Mouse (Mus musculus) cerebellum, postnatal 14 days (tissue): ENCODE results near the gene Zfp39.
A peak's percentile ranks its signal among the peaks of the same experiment; 100 is the strongest.

Experiments
- DNase-seq, 2 experiments: peaks; one replicate each; pipeline ENCODE4 v3.0.0; 2021; ENCODE audit warnings: mixed read lengths in 2 of 2

The Zfp39 gene

DNA sequence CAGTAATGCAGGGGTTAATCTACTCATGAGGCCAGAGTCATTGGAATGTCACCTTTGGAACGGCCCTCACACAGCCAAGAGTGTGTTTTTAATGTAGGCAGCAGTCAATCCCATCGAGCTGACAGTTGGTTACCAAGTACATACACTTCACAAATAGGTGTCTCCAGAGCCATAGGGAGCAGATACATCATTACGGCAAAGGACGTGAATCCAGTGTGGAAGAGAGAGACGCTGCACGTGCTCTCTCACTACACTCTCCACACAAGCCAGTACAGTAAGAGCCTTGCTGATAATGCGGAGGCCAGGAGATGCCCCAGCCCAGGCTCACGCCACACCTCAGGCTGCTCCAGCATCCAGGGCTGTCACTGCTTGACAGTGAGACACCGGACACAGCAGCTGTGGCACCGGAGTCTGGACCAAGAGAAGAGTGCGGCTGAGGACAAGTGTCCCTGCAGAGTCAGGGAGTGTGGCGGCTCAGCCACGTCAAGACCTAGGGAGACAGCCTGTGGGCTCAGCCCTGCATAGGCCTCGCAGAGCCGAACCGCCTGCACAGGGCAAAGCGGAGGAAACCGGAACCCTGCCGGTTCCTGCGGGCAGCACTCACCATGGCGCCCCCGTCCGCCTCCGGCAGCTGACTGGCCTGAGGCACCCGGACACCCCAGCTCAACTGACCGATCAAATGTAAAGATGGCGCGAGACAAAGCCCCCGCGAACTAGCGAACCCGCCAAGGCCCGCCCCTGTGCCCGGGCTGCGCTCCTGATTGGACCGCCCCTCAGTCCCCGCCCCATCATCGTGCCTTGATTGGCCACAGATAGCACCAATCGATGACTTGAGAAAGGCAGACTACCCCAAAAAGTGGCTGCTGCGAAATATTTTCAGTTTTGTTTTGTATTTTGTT lies at the start of gene Zfp39:
Zfp39 (minus strand) TSS at position 715 of the 899 bp plus-strand sequence.
- peak; percentile 99 for DNase-seq

DNA sequence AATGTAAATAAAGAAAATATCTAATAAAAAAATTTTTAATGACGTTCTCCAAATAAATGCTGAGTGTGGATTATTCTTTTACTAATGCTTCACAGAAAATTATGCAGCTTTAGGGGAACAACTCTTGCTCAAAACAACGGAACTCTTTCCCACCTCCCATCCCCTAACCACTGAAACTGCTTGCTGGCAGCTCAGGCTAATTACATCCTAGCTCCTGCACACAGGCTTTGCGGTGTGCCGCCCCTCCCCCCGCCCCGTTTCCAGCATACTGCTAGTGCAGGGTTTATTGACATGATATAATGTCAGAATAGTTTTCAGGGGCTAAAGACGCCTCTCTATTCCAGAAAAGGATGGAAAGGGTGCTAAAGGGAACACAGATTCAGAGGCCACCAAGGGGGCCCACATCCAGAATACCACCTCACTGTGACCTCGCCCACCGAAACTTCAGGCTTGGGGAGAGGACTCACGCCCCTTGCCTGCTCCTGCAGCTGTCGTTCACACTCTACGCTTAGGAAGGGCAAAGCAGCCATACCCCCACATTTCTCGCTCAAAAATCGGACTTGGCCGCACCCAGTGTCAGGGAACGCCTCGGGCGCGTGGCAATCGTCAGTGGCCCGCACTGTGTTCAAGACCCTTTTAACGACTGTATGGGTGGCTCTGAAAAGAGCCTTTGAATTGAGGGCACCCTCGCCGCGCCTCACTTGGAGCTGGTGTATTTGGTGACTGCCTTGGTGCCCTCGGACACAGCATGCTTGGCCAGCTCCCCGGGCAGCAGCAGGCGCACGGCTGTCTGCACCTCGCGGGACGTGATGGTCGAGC lies 49.5 kb upstream of the Zfp39 start:
- DNase-seq, result peak; percentile 67 to 72

DNA sequence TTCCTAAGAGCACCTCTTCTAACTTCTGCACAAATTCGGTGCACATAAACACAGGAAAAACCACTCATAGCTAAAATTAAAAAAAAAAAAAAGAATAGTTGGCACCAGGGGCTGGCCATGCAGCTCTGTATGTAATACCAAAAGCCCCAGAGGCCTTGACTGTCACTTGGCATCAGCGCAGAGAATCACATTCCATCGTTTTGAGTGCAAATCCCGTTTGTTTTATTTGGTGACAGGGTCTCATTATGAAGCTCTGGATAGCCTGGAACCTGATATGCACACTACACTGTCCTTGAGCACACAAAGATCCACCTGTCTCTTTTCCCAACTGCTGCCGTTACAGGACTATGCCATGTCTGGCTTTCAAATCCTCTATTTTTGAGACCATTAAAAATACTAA lies 47.2 kb upstream of the Zfp39 start:
- DNase-seq, result no peak

DNA sequence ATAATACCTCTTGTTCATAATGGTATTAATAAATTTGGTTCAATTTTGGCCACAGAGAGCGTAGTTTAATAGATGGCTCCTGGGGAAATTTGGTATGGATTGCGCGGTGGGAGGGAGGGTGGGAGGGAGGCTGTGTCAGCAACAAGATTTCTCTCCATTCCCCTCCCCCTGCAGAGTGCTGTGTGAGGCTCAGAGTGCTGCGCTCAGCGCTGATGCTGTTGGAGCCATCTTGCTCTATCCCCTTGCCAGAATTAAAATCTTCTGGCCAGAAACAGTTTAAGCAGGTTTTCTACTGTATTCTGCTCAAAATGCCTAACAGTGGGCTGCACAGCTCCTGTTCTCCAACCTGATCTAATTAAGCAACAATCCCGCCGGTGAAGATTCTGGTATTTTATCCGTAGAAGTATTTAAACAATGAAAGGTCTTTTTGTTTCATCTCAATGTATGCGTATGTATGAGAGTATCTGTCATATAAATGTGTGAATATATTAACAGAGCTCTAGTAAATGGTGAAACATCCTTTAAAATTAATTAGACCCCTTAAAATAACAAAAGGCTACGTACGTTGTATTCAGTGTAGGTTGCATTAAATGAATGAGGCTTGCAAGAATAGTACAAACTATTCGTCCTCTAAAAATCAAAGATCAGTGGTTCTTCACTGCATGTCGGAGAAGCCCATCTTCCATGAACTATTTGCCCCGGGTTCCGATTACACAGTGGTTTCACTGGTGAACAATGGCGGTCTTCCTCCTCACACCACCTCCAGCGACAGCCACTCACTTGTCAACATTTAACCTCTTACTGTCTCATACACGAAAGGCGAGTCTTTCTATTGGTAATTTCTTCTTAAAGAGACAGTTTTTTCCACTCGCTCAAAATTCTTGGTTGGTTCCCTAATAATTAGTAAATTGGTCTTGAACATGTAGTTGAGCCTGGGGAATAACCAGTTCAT lies 45.7 kb upstream of the Zfp39 start:
- peak; percentile 82 to 86 for DNase-seq

DNA sequence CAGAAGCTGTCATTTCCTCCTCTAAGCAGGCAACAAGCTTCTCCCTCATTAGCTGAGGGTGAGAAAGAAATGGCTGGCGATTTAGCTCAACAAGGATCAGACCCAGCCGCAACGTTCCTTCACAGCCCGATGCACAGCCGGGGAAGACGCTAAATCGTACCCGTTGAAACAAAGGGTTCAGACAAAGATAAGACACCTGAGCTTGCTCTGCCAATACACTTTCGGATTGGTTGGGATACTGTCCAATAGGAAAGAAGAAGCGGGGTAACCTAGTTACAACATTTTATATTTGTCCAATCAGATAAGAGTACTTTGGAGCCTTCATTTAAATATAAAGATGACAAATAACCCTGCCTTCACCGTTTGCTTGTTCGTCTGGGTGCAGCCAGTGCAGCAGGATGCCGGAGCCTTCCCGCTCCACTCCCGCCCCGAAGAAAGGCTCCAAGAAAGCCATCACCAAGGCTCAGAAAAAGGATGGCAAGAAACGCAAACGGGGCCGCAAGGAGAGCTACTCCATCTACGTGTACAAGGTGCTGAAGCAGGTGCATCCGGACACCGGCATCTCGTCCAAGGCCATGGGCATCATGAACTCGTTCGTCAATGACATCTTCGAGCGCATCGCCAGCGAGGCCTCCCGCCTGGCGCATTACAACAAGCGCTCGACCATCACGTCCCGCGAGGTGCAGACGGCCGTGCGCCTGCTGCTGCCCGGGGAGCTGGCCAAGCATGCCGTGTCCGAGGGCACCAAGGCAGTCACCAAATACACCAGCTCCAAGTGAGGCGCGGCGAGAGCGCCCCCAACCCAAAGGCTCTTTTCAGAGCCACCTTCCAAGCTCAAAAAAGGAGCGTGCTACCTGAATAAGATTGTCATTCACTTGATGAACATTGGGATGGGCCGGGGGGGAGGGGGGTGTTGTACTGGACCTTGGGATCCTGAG lies 44.8 kb upstream of the Zfp39 start, which contains the start of gene Hist3h2ba:
Hist3h2ba (plus strand) TSS at position 379 of the 938 bp plus-strand sequence.
- DNase-seq, result peak; percentile 85 to 90

DNA sequence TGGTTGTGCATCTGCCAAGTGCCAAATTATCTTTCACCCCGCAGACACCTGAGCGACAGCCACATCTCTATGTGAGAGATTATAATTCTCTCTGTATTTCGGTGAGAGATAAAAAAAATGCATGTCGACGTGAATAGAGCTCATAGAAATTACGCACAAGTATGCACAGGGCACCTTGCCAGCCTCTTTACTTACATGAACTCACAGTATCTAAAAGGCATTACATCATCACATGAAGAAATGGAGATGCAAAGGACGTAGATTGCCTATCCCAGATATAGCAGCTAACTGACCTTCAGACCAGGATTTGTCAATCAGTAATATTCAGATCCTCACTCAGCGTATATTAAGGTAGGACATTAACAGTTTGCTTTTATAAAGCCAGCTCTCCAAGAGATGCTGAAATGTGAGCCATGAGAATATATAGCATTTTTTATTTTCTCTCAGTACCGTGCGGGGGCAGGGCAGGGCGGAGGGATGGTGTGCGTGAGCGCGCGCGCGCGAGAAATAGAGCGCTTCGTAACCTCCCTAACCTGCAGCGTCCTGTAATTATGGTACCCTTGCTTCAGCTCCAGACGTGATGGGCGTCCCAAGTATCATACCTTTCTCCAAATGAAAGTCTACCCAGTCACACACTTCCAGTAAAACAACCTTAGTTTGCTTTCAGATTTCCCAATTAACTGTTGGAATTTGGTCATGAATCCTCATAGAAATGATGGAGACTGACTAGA lies 43.9 kb upstream of the Zfp39 start:
- DNase-seq, result peak; percentile 81 to 84

DNA sequence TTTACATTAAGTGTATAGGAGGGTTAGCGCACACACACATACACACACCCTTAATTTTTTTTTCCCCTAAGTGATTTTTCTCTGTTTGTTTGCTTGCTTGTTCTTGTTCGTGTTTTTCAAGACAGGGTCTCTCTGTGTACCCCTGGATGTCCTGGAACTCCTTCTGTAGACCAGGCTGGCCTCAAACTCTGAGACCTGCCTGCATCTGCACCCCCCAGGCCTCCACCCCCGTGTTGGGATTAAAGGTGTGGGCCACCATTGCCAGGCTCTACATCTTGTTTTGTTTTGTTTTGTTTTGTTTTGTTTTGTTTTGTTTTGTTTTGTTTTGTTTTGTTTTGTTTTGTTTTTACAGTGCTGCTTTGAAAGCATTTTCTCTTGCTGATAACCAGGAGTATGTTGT lies 43.3 kb upstream of the Zfp39 start:
- peak in 1 of 2 experiments; percentile 38 for DNase-seq

DNA sequence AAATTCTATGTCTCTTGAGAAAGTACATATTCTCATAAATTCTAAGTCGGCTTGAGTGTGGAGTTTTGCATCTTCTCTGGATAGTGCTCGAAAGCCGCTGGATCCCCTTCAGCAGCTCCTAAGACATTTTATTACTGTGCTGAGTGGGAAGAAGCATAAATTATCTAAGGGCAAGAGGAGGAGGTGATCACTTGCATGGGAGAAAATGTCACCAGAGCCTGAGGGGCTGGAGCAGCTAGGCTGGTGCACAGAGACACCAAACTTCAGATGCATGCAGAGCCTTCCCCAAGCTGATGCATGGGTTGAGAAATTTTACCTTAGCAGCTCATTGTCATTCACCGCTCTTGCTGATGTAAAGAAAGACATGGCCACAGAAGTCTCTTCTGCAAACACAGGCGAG lies 40.1 kb upstream of the Zfp39 start:
- DNase-seq, result no peak

DNA sequence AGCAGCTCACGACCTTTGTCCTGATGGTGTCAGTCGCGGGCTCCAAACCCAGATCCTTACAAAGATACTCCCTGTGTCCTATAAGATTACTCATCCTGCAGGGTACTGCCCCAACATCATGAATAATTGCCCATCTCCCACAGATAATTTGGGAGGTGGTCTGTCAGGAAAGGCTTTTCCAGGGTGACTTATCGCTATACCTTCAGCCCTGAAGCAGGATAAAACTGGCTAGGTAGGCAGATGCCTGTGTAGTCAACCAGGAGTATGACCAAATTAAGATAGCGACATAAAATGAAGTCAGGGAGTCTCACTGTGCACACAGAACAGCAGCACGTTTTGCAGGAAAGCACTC lies 35.0 kb upstream of the Zfp39 start:
- no peak for DNase-seq

DNA sequence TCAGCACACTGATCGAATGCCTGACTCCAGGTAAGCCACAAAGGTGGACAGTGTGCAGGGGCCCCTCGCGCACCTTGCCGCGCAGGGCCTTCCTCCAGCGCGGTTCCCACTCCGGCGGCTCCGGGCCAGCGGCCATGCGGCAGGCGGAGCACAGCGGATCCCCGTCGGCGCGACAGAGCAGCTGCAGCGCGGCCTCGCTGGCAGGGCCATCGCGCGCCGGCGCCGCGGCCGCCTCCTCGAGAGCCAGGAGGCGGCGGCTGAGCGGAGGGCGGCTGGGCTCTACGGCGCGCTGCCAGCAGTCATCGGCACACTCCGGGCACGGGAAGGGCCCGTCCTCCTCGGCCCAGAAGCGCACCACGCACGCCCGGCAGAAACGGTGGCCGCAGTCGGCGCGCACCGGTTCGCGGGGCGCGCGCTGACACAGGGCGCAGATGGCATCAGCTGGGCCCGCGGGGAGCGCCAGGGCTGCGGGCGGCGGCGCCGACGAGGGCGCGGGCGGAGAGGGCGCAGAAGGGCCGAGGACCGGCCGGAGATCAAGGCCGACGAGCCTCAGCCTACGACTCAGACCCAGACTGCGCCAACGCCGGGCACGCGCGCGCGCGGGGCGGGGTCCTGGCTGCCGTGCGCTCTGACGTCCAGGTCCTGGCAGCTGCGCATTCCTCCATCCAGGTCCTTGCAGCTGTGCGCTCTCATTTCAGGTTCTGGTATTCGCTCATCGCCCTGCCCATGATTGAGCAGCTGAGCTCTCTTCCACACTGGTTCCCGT lies 34.5 kb upstream of the Zfp39 start, which contains the start of gene Rnf187:
Rnf187 (minus strand) TSS at position 595 of the 766 bp plus-strand sequence.
- peak; percentile 94 to 96 for DNase-seq

DNA sequence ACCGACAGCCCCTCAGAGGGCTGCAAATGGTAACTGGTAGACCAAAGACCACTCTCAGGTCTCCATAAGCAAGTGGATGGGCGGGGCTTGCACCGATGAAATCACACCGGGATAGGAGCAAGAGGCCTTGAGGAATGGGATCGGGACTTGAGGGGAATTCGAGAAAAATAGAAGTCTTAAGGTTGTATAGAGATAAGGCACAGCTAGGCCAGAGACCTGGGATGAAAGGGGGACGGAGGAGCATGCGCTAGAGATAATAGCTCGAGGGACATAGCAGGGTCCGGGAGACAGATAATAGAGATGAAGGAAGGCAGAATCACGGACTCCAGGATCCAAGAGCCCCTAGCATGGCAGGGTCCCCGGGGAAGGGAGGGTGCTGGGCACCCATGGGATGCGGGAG lies 33.9 kb upstream of the Zfp39 start:
- peak; percentile 45 to 50 for DNase-seq

DNA sequence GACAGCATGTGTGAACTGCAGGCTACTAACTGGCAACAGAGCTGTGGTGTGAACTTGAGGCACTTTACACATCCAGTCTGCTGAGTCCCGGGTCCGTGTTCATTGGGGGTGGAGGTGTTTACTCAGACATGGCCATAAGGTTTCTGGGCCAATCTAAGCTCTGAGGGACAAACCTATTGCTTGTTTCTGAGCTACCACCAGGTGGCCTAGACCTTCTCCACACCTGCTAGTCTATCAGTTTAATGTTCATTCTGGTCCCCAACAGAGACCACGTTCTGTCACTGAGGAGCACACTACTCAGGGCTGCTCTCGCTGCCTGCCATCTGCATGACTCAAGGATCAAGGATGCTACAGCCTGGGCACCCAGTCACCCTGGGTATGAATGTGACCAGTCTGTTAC lies 27.6 kb upstream of the Zfp39 start:
- no peak for DNase-seq

DNA sequence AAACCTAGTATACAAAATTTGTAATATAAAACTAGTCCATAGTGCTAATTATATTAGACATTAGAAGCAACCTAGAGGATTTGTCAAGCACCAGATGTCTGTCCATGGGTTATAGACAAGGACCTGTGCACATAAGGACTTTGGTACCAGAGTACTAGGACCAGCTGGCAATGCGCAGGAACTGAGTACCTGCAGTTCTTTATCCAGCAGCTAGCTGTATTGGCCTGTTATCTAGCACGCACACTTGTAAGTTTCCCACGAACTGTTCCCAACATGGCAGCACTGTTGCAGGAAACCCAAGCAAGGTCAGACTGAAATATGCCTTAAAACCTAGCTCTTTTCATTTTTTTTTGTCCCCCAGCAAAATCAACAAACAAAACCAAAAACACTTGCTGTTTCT lies 26.2 kb upstream of the Zfp39 start:
- no peak for DNase-seq

DNA sequence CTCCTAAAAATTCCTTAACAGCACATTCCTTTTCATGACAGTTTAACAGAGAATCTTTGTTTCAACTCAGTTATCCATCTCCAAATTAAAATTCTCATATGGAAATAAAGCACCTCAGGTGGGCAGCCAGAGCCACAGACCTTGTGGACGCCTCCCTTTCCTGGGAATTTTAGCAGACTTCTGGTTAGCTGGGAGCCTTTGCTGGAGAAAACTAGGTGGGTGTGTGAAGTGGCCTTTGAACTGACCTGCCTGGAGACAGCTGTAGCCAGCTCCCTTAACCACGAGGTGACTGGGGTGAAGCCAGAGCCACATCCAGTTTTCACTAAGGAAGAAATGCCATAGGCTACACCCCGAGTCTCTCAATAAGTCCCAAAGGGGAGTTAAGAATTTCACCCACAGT lies 25.6 kb upstream of the Zfp39 start:
- DNase-seq, result no peak

DNA sequence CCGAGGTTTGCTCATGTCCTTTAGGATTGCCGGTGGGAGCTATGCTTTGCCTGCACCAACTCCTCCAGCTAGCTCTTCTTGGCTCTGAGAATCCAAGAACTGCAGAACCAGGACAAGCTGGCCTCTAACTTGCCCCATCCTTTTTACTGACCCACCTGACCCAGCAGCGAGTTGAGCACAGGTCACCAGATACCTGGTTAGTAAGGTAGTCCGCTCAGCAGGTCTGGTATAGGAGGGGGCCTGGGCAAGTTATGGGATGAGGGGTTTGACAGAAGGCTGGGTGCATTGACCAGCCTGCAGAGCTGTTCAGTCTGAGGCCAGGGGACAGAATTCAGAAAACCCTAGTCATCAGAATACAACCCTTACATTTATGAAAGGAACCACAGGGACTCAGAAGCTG lies 25.0 kb upstream of the Zfp39 start:
- DNase-seq, result no peak

DNA sequence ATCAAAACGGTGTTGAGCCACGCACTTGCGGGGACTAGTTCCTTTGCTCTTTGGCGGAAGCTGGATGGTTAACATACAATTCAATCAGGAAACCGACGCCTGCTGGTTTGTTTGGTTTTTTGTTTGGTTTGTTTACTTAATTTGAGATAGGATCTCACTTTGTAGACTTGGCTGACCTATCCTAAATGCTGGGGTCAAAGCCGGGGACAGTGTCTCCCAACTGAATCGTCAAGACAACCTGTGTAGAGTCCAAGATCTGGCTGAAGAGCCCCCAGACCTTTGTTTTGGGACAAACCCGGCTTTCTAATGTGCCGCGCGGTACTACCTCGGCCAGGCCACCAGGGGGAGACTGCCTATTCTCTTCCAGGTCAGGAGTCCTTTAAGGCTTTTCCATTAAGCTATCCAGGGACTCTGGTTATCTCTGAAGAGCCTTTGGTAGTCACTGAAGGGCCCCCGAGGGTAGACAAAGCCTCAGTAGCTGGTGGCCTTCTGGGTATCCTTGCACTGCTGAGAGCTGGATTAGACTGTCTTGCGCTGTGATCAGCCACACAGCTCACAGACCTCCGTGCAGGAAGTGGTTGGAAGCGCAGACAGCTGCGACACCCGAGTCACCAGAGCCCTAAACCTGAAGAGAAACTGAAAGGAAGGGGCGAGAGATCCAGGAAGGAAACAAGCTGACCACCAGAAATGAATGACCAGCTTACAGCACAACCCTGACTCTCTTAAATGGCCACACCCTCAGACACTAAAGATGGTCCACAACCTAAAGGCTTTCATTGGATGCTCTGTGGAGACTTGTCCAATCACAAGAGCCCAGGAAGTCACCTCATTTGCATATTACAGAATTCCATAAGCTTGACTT lies 24.0 kb upstream of the Zfp39 start:
- DNase-seq, result peak; percentile 71 to 82

DNA sequence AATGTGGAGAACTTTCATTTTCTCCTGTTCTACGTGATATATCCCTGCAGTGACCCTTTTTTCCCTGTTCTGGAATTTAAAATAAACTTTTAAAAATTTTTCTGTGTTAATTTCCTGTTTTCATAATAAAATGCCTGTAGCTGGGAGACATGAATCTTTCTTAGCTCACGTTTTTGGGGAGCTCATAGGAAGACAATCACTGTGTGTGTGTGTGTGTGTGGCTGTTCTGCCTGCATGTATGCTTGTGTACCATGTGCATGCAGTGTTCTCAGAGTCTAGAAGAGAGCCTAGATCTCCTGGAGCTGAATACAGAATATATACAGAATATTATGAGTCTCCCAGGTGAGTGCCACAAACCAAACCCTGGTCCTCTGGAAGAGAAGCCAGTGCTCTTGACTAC lies 23.0 kb upstream of the Zfp39 start:
- DNase-seq, result no peak

DNA sequence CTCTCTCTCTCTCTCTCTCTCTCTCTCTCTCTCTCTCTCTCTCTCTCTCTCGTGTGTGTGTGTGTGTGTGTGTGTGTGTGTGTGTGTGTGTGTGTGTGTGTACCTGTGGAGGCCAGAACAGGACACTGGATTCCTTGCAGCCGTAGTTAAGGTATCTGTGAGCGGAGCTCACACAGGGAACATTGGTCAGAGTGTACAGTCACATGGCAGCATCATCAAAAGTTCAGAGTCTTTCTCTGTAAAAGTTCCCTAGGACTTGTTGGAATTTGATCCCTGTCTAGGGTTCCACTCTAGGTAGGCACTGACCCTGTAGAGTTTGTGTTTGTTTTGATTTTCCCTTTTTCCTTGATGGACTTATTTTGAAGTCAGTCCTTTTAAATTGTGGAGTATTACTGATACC lies 22.6 kb upstream of the Zfp39 start:
- DNase-seq, result no peak

DNA sequence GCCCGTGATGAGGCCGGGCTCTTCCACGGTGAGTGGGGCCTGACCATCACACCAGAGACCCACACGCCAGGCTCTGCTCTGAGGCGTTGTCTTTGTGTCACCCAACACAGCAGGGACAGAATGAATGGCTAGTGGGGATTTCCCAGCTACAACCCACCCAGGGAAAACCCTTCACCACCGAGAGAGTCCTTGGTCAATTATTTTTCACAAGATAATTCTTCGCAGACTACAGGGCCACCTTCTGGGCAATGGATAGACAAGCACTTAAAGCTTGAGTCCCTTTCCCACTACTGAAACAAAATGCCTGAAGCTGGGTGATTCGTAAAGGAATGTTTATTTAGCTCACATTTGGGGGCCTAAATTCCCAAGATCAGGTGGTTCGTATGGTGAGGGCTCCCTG lies 18.4 kb upstream of the Zfp39 start:
- no peak for DNase-seq
